Mouse (Mus musculus) CH12.LX (cell line): ENCODE measurements around the gene Naa40. TPM values are rescaled to one million over a fixed set of nuclear protein-coding genes. Genes with fewer than 3 reads are reported as not detected.

Experiments
- DNase-seq: peaks from one replicate; pipeline ENCODE4 v3.0.0-alpha.2; 2013; ENCODE audit errors: extremely low read depth
- H3K27ac ChIP-seq: 2 replicates; pipeline ENCODE4 v1.5.1; 2012; ENCODE audit warnings: low read depth, mild to moderate bottlenecking, control low read depth, moderate library complexity; ENCODE audit not compliant: insufficient read depth
- H3K27me3 ChIP-seq: replicated peaks from 2 replicates; pipeline ENCODE3; 2012; ENCODE audit warnings: inconsistent platforms
- H3K36me3 ChIP-seq, 2 experiments: replicated peaks in 1 of 2; 2 replicates each; pipeline versions ENCODE3 to v1.6.1; 2012; ENCODE audit warnings: inconsistent platforms in 1 of 2, low read length in 1 of 2, mild to moderate bottlenecking in 1 of 2, mixed read lengths in 1 of 2, moderate library complexity in 1 of 2; ENCODE audit not compliant: control insufficient read depth in 1 of 2, insufficient read depth in 1 of 2
- H3K4me1 ChIP-seq, 2 experiments: 2 replicates each; pipeline ENCODE4 v1.6.1; 2012; ENCODE audit warnings: inconsistent platforms in 1 of 2, moderate library complexity in 1 of 2; ENCODE audit not compliant: insufficient read depth in 2 of 2, control insufficient read depth in 1 of 2
- H3K4me2 ChIP-seq: 2 replicates; pipeline ENCODE4 v1.6.1; 2012; ENCODE audit warnings: low read depth, mild to moderate bottlenecking, control low read depth; ENCODE audit not compliant: poor library complexity, insufficient read depth, severe bottlenecking
- H3K4me3 ChIP-seq, 3 experiments: fragments of 150-350 bp in 1 of 3; sonication (generic) in 1 of 3; replicated peaks in 1 of 3; 2 replicates each; pipeline versions ENCODE3 to v1.5.1; 2011 to 2012; ENCODE audit warnings: low read depth in 2 of 3, low read length in 2 of 3, mild to moderate bottlenecking in 2 of 3, moderate library complexity in 2 of 3, control low read depth in 1 of 3, improper control_type of control experiment in 1 of 3, inconsistent platforms in 1 of 3, mixed read lengths in 1 of 3; ENCODE audit not compliant: poor library complexity in 1 of 3
- H3K79me2 ChIP-seq: replicated peaks from 2 replicates; pipeline ENCODE4 v1.6.1; 2012; ENCODE audit warnings: mild to moderate bottlenecking, moderate library complexity; ENCODE audit not compliant: control insufficient read depth, poor library complexity, insufficient read depth, severe bottlenecking; ENCODE audit errors: extremely low read depth
- H3K9ac ChIP-seq: 2 replicates; pipeline ENCODE4 v1.6.1; 2012; ENCODE audit warnings: low read depth, mild to moderate bottlenecking, control low read depth, moderate library complexity; ENCODE audit not compliant: insufficient read depth
- H3K9me3 ChIP-seq: replicated peaks from 2 replicates; pipeline ENCODE3; 2012; ENCODE audit warnings: low read length, inconsistent platforms, mixed read lengths
- BHLHE40 ChIP-seq: IDR thresholded peaks from 2 replicates; pipeline ENCODE4 v1.6.1; 2011; ENCODE audit warnings: mild to moderate bottlenecking, low read depth, low read length, improper control_type of control experiment
- E2F4 ChIP-seq: IDR thresholded peaks from 2 replicates; pipeline ENCODE4 v1.6.1; 2011; ENCODE audit warnings: low read depth, low read length, improper control_type of control experiment; ENCODE audit not compliant: insufficient replicate concordance
- ELF1 ChIP-seq: IDR thresholded peaks from 2 replicates; pipeline ENCODE4 v1.6.1; 2014; ENCODE audit warnings: low read depth, mild to moderate bottlenecking, inconsistent platforms, low read length, improper control_type of control experiment
- ETS1 ChIP-seq: conservative IDR thresholded peaks from 2 replicates; pipeline ENCODE4 v1.6.1; 2012; ENCODE audit warnings: low read depth, mild to moderate bottlenecking, inconsistent platforms, low read length, improper control_type of control experiment, moderate library complexity
- GABPA ChIP-seq: IDR thresholded peaks from 2 replicates; pipeline ENCODE4 v1.6.1; 2012; ENCODE audit warnings: low read depth, low read length, improper control_type of control experiment, inconsistent platforms; ENCODE audit not compliant: insufficient replicate concordance
- HCFC1 ChIP-seq: IDR thresholded peaks from 2 replicates; pipeline ENCODE4 v1.6.1; 2012; ENCODE audit warnings: low read depth, mild to moderate bottlenecking, inconsistent platforms, low read length, improper control_type of control experiment
- IRF4 ChIP-seq: IDR thresholded peaks from 2 replicates; pipeline ENCODE4 v1.6.1; 2014; ENCODE audit warnings: low read depth, mild to moderate bottlenecking, inconsistent platforms, low read length, improper control_type of control experiment
- JUN ChIP-seq: IDR thresholded peaks from 2 replicates; pipeline ENCODE4 v1.6.1; 2011; ENCODE audit warnings: low read depth, mild to moderate bottlenecking, low read length, improper control_type of control experiment, moderate library complexity; ENCODE audit not compliant: insufficient read depth
- JUND ChIP-seq: conservative IDR thresholded peaks from 2 replicates; pipeline ENCODE4 v1.6.1; 2011; ENCODE audit warnings: low read depth, low read length, improper control_type of control experiment
- MAFK ChIP-seq: IDR thresholded peaks from 2 replicates; pipeline ENCODE4 v1.6.1; 2011; ENCODE audit warnings: low read length, improper control_type of control experiment; ENCODE audit not compliant: insufficient replicate concordance
- MAX ChIP-seq: IDR thresholded peaks from 2 replicates; pipeline ENCODE4 v1.6.1; 2011; ENCODE audit warnings: low read length, improper control_type of control experiment
- MEF2A ChIP-seq: IDR thresholded peaks from 2 replicates; pipeline ENCODE4 v1.6.1; 2014; ENCODE audit warnings: low read depth, mild to moderate bottlenecking, inconsistent platforms, low read length, improper control_type of control experiment, borderline replicate concordance
- MYC ChIP-seq: IDR thresholded peaks from 2 replicates; pipeline ENCODE4 v1.6.1; 2011; ENCODE audit warnings: low read depth, mild to moderate bottlenecking, improper control_type of control experiment, low read length
- NELFE ChIP-seq: IDR thresholded peaks from 2 replicates; pipeline ENCODE4 v1.6.1; 2011; ENCODE audit warnings: low read depth, low read length, improper control_type of control experiment
- POLR2A ChIP-seq: IDR thresholded peaks from 2 replicates; pipeline ENCODE4 v1.6.1; 2011; ENCODE audit warnings: low read depth, mild to moderate bottlenecking, improper control_type of control experiment, low read length
- POLR2AphosphoS2 ChIP-seq: IDR thresholded peaks from 2 replicates; pipeline ENCODE4 v1.6.1; 2011; ENCODE audit warnings: low read depth, low read length, improper control_type of control experiment
- RAD21 ChIP-seq: IDR thresholded peaks from 2 replicates; pipeline ENCODE4 v1.6.1; 2011; ENCODE audit warnings: low read depth, mild to moderate bottlenecking, low read length, improper control_type of control experiment, moderate library complexity
- RCOR1 ChIP-seq: conservative IDR thresholded peaks from 2 replicates; pipeline ENCODE4 v1.6.1; 2012; ENCODE audit warnings: low read depth, mild to moderate bottlenecking, inconsistent platforms, low read length, improper control_type of control experiment
- SIN3A ChIP-seq: IDR thresholded peaks from 2 replicates; pipeline ENCODE4 v1.6.1; 2012; ENCODE audit warnings: low read length, improper control_type of control experiment, inconsistent platforms
- TCF12 ChIP-seq: IDR thresholded peaks from 2 replicates; pipeline ENCODE4 v1.6.1; 2014; ENCODE audit warnings: low read depth, mild to moderate bottlenecking, inconsistent platforms, low read length, improper control_type of control experiment
- UBTF ChIP-seq: IDR thresholded peaks from 2 replicates; pipeline ENCODE4 v1.6.1; 2012; ENCODE audit warnings: low read depth, mild to moderate bottlenecking, inconsistent platforms, low read length, improper control_type of control experiment, moderate library complexity
- USF1 ChIP-seq: IDR thresholded peaks from 2 replicates; pipeline ENCODE4 v1.6.1; 2014; ENCODE audit warnings: low read depth, mild to moderate bottlenecking, inconsistent platforms, low read length, improper control_type of control experiment
- USF2 ChIP-seq: conservative IDR thresholded peaks from 2 replicates; pipeline ENCODE4 v1.6.1; 2011; ENCODE audit warnings: low read depth, low read length, improper control_type of control experiment
- ZC3H11A ChIP-seq: IDR thresholded peaks from 2 replicates; pipeline ENCODE4 v1.6.1; 2012; ENCODE audit warnings: low read depth, mild to moderate bottlenecking, inconsistent platforms, low read length, improper control_type of control experiment
- ZKSCAN1 ChIP-seq: IDR thresholded peaks from 2 replicates; pipeline ENCODE4 v1.6.1; 2012; ENCODE audit warnings: low read depth, inconsistent platforms, low read length, improper control_type of control experiment, borderline replicate concordance
- ZMIZ1 ChIP-seq: IDR thresholded peaks from 2 replicates; pipeline ENCODE4 v1.6.1; 2012; ENCODE audit warnings: low read depth, mild to moderate bottlenecking, inconsistent platforms, low read length, improper control_type of control experiment
- dilution Hi-C: fragments of 300-500 bp; cut with MboI; formaldehyde crosslinking; loops from 2 replicates; pipeline ENCODE4 v1.14.3; 2020; ENCODE audit warnings: low sequenced_read_pairs; ENCODE audit not compliant: extremely low pct_unique_long_range_greater_than_20kb, extremely low pct_ligation_motif_present
- in situ Hi-C: fragments of 300-500 bp; cut with MboI; formaldehyde crosslinking; loops from 3 replicates; pipeline ENCODE4 v1.14.3; 2019; ENCODE audit warnings: low sequenced_read_pairs, low pct_ligation_motif_present, low pct_unique_long_range_greater_than_20kb, mixed read lengths
- polyA plus RNA-seq: library from polyadenylated mRNA; unstranded; fragments of >175 nt; gene quantifications from 2 replicates; pipeline ENCODE4 v1.2.1, GENCODE M21; 2012; ENCODE audit warnings: low read depth; ENCODE audit not compliant: insufficient read length
- total RNA-seq, 2 experiments: library from RNA; depleted of rRNA; stranded (reverse); fragments of 300-350 nt in 1 of 2; fragments of >200 nt in 1 of 2; gene quantifications; 2 replicates each; pipeline ENCODE4 v1.2.3; 2012 to 2014

Gene Naa40
- total and polyA plus RNA-seq, 3 experiments, result 40.6 to 69.3 (median 65.7) TPM

DNA sequence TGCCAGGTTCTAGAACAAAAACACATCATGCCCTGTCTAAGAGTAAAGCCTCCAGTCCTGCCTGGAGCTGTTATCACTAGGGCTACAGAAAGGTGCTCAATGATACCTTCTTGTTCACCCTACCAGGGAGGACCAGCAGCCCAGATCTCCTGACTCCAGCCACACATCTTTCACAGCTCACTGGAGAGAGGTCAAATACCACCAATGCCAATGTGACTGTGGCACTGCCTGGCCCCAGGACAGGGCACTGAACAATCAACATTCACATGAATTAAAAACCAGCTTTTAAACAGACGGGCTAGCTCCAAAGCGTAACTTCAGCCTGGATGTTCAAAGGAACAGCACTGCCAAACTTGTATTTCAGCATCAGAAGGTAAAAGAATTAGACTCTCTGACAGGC lies 5.0 kb downstream of the Naa40 start:
- in situ Hi-C loops (no loop called here), dilution Hi-C loops (no loop called here)
- Histone ChIP-seq H3K9ac (no peak overlapping the region), H3K36me3 (peaks cover 23 to 68% of the 10 kb centered on the region in 2 experiments), H3K4me3 (no peak overlapping the region), H3K9me3 (no peaks in the 10 kb centered on the region), H3K27ac (no peak overlapping the region), H3K4me2 (no peak overlapping the region), H3K4me1 (peaks cover 21 to 55% of the 10 kb centered on the region in 2 experiments), H3K27me3 (no peaks in the 10 kb centered on the region), H3K79me2 (peaks cover 33% of the 10 kb centered on the region)
- DNase-seq, result no peak
- TF ChIP-seq JUN (no peak), MYC (no peak), RAD21 (no peak), RCOR1 (no peak), POLR2AphosphoS2 (no peak), USF1 (no peak), MAX (no peak), UBTF (no peak), E2F4 (no peak), BHLHE40 (no peak), GABPA (no peak), POLR2A (no peak), JUND (no peak), MEF2A (no peak), ZKSCAN1 (no peak), ZC3H11A (no peak)

GRCm38 (mm10) chr19:7235461-7235860 lies 5.5 kb downstream of the Naa40 start:
- H3K36me3 ChIP-seq, result peaks cover 27 to 74% of the 10 kb centered on the region in 2 experiments

More at GRCm38 (mm10) chr19:7235461-7235860, 5.5 kb downstream of the Naa40 start:
- Histone ChIP-seq H3K4me2 (no peak overlapping the region), H3K9ac (no peak overlapping the region), H3K9me3 (no peaks in the 10 kb centered on the region), H3K4me3 (no peak overlapping the region), H3K27me3 (no peaks in the 10 kb centered on the region), H3K27ac (no peak overlapping the region), H3K4me1 (peaks cover 21 to 55% of the 10 kb centered on the region in 2 experiments), H3K79me2 (peaks cover 32% of the 10 kb centered on the region)
- in situ Hi-C loops, result no loop called here
- TF ChIP-seq NELFE, result no peak
- no peak for TF ChIP-seq HCFC1
- no peak for TF ChIP-seq IRF4
- TF ChIP-seq USF2, result no peak
- no peak for TF ChIP-seq E2F4
- TF ChIP-seq SIN3A, result no peak
- TF ChIP-seq JUND, result no peak
- no peak for TF ChIP-seq TCF12
- no peak for TF ChIP-seq BHLHE40
- no peak for TF ChIP-seq MAFK
- no peak for TF ChIP-seq ZMIZ1
- TF ChIP-seq RAD21, result no peak
- no peak for TF ChIP-seq POLR2AphosphoS2
- no peak for TF ChIP-seq ETS1
- no peak for TF ChIP-seq ELF1
- dilution Hi-C loops, result no loop called here
- DNase-seq, result no peak
